Mouse (Mus musculus): ENCODE data around the gene Hdac1. TPM values are rescaled to one million over a fixed set of nuclear protein-coding genes. Genes with fewer than 3 reads are reported as not detected.
"Not testable (repeated sequence)": the region's sequence is repeated elsewhere in the genome, so short reads cannot be mapped to it uniquely, and the experiment has no call there.

The Hdac1 gene
- total RNA-seq, 2 experiments from 2014 or later, result 12.5 to 17.5 TPM

DNA sequence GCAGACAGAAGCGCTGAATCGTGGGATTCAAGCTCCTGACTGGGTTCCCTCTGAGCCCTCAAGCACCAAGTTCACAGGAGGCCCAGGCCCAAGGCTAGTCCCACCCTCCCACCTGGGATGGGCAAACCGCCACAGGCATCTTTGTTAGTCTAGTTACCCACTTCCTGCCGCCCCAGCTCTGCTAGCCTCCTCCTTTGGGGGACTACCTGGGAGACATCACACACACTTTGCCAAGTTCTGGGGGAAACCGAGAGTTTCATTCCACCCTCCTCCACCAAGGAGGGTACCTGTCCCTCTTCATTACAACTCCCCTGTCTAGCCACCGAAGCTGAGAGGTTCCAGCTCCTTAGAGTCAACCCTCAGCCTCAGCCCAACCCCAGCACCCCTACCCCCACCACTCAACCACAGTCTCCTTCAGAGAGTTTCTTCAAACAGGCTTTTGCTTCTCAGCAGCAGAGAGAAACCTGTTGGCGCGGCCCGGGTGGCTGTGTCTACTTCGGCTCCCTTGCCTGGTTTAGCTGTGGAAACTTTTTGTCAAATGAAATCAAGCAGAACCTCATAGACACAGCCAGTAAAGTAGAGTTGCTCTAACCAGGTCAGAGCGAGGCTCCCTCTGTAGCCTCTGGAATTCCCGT lies 15.9 kb upstream of the Hdac1 start:
- DNase-seq, result peak in 1 of 2 experiments; percentile 22

- DNase-seq, result no peak
Observed at GRCm38 (mm10) chr4:129557256-129557808, 14.8 kb upstream of the Hdac1 start.

DNA sequence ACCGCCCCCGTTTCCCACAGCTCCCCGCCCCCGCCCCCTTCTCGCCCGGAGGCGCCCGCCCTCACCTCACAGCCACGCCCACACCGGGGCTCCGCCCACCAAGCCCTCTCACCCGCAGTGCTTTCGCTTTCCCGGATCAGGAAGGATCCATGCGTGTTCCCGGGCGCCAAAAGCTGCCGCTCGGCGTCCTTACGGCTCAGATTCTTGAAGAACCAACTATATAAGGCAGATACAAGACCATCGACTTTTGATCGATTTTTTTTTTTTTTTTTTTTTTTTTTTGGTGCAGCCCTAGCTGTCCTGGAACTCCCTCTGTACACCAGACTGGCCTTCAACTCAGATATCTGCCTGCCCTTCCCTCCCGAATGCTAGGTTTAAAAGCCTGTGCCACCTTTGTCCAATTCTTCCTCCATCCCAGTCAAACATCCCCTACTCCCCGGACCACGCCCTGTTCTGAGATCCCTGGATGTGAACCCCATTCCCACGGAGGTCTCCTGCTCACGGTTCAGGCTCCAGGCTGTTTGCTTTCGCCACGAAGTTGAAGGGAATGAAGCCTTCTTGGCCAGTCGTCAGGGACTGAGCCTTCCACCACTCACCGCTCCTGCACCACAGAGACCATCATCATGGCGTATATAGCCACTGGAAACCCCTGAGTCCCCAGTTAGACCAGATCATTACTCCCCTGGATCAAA lies 14.2 kb upstream of the Hdac1 start:
- DNase-seq, result peak; percentile 93 to 95

- no peak for DNase-seq
Observed at GRCm38 (mm10) chr4:129555862-129556531, 13.5 kb upstream of the Hdac1 start.

GRCm38 (mm10) chr4:129555421-129555861 lies 12.9 kb upstream of the Hdac1 start:
- DNase-seq, result peak in 1 of 2 experiments; percentile 53

- not testable (repeated sequence) for DNase-seq
Observed at GRCm38 (mm10) chr4:129554512-129554911, 12.0 kb upstream of the Hdac1 start.

DNA sequence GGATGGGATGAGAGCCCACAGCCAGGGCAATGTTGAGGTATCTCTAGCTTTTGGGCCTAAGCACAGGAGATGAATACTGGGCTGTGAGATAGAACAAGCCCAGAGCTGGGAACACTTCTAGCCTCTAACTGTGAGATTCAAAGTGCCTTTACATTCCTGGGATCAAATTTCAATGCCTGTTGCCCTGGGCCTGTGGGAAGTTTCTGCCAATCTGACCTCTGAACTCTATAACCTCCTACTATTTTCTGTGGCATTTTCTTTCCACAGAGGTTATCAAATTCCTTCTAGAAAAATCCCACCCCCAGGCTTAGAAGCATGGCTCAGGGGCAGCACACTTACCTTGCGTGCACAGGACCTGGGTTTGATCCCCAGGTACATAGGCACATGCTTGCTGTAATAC lies 7.8 kb upstream of the Hdac1 start:
- DNase-seq, result no peak

- peak in 1 of 2 experiments; percentile 49 for DNase-seq
Observed at GRCm38 (mm10) chr4:129549306-129549705, 6.8 kb upstream of the Hdac1 start.

DNA sequence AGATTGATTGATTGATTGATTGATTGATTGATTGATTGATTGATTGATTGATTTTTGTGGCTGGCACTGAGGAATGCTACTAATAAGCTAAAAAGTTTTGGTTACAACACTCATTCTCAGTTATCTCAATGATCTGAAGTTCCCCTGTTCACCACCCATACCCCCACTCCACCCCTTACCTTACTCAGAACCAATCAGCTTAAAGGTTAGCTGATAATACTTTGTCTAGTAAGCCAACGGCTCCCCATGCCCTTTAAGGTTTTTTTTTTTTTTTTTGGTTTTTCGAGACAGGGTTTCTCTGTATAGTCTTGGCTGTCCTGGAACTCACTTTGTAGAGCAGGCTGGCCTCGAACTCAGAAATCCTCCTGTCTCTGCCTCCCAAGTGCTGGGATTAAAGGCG lies 5.1 kb upstream of the Hdac1 start:
- DNase-seq, result not testable (repeated sequence)

GRCm38 (mm10) chr4:129544106-129544505 lies 1.6 kb upstream of the Hdac1 start:
- DNase-seq, result no peak

DNA sequence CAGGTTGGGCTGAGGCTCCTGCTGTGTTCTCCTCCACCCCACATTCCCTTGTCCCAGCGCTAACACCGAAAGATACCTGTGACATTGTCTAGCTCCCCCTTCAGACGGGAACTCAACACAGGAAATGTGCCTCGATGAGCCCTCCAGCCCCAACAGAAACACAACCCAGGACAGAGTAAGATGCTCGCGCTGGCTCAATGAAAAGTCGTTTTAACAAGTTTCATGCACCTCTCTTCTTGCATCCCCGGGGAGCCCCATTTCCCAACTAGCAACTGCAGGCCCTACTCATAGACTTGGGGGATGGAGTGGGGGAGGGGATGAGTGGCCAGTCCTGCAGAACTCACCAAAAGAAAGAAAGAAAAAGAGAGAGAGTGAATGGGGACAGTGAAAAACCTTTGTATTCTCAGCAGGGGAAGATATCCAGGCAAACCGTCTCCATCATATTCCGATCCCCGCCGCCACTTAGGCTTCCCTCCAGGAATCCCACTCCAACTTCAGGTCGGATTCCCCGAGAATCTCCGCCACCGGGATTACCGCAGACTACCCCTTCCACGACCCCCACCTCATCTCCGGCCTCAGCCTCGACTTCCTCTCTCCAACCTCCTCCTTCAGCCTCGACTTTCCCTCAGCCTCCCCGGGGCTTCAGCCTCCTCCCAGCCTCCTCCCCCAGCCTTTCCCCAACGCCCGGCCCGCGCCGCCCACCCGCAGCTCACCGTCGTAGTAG lies 483 bp downstream of the Hdac1 start:
- no peak for DNase-seq

DNA sequence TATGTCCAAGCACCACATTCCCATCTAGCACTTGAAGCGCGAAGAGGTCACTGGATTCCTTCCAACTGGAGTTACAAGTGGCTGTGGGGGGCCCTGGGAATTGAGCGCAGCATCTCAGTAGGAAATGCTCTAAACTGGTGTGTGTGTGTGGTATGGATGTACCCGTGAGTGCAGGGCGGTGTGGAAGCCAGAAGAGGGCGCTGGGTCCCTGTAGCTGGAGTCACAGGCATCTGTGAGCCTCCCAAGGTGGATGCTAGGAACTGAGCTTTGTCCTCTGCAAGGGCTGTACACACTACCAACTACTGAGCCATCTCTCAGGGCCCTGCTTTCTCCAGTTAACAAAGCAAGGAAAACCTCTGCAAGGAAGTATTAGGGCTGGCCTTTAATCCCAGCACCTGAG lies 2.5 kb downstream of the Hdac1 start:
- no peak for DNase-seq

GRCm38 (mm10) chr4:129528901-129529300 lies 13.6 kb downstream of the Hdac1 start:
- DNase-seq, result not testable (repeated sequence)

GRCm38 (mm10) chr4:129525889-129526288 lies 16.6 kb downstream of the Hdac1 start:
- no peak for DNase-seq

DNA sequence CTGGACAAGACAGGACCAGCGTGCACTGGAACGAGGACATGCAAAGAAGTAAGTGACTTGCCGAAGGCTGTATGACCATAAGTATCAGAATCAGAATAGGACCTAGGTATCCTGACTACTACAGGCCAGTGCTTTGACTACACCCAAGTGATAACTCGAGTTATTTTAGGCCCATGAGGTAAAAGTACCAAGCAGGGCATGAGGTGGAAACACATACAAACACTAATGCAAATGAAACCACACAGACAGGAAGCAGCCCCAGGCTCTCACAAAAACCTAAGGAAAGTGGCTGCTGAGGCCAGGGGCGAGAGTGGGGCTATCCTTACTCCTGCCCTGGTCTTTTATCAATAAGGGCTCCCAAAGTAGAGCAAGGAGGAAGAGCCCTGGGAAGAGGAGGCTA lies 17.2 kb downstream of the Hdac1 start:
- DNase-seq, result no peak

GRCm38 (mm10) chr4:129518519-129518918 lies 24.0 kb downstream of the Hdac1 start:
- DNase-seq, result no peak

DNA sequence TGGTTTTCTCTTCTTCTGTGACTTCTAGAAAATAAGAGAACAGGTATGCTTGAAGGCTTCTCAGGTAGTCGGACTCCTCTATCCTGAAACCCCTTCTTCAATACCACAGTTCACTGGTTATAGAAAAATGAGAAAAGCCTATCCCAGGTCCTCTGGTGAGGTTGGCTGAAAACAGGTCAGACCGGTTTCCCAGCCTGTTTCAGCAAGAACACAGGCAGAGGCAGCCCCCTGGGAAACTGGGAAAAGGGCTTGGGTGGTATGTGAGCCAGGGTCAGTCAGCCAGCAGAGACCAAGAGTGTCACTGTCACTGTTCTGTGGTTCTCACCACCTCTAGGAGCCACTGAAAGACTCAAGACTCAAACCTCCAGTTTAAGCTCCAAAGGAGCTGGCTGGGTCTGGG lies 25.6 kb downstream of the Hdac1 start:
- no peak for DNase-seq

DNA sequence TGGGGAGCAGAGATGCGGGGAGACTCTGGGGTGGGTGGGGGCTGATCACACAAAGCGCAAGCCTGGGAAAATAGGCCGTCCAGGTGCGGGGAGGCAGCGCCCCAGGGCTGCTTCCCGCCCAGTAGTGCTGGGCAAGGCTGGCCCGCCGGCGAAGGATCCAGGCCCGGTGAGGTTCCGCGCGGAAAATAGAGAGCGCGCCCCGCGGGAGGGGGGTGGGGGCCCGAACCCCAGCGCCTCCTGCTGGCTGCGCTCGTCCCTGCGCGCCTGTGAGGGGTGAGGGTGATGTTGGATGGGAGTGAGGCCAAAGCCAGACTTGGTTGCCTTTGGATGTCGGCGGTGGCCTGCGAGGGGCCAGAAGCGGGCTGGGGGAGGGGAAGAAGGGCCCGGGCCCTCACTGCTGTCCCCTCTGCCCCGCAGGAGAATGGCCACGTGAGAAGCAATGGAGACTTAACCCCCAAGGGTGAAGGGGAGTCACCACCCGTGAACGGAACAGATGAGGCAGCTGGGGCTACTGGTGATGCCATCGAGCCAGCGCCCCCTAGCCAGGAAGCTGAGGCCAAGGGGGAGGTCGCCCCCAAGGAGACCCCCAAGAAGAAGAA lies 28.1 kb downstream of the Hdac1 start:
- DNase-seq, result peak; percentile 50 to 54

- DNase-seq, result no peak
Observed at GRCm38 (mm10) chr4:129513891-129514290, 28.6 kb downstream of the Hdac1 start.

GRCm38 (mm10) chr4:129513086-129513767 lies 29.3 kb downstream of the Hdac1 start, which contains the start of gene Marcksl1:
Gene Marcksl1 (plus strand): TSS chr4:129513581.
- peak; percentile 81 to 85 for DNase-seq
